Mouse (Mus musculus): ENCODE measurements around the gene Anks1b.

The Anks1b gene

DNA sequence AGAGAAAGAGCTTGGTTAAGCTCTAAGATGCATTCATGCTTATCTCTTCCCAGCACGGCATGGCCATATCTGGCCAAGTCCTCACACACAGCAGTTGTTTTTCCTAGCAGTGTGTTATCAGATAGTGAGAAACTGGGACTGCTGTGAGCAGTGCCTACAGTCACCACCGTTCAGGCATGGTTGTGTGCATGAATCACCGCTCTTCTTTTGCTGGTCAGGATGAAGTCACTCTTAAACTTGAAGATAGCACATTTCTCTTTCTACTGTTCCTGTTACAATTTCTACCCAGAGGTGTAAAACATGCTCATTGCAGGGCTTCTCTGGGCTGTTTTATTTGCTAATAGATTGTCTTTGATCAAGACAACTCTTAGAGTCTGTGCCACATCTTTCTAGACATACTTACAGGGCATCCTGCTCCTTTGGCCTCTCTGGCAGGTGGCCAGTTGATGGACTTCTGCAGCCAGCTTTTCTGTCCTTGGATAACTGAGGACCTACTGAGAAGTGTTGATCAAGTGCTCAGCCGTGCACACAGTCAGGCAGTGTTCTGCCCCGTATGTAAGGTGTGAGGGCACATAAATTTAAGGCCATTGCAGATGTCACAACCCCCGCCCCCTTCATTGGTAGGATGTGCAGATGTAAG, 296.8 kb downstream of the Anks1b start:
- CTCF ChIA-PET, result no interaction called here

- CTCF ChIA-PET, result no interaction called here
Measured at GRCm38 (mm10) chr10:90190366-90190765, 317.1 kb downstream of the Anks1b start.

DNA sequence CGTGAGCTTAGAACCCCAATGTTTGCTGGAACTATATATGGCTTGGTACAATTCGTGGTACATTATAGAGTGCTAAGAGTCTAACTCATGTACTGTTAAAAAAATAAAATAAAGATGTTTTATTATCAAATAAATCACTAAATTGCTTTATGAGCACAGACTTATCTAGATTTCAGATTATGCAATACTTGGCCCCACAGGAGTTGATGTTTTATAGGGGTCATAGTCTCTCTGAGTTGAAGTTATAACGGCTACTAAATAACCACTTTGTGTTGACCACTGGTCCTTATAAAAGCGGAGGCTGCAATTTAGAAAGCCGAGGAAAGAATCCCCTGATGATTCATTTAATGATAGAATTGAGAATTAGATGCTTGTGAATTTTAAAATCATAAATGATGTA, 323.6 kb downstream of the Anks1b start:
- CTCF ChIA-PET, result no interaction called here

DNA sequence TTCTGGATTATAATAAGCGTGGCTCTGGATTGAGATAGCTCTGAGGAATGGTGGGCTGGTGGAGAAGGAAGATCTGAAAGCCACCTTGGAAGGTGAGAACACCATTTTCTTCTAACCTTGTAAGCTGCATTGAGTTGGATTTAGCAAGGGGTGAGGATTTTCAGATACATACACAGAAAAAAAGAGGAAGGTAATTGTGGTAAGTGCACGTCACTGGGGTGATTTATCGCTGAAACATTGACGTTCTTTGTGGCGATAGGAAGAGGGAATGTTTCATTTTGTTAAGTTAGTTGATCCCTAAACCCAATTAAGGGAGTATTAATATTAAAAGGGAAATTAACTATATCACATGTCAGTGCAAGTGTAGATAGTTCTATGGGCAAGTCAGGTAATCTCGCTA, 336.7 kb downstream of the Anks1b start:
- CTCF ChIA-PET, result no interaction called here

- CTCF ChIA-PET, result no interaction called here
Measured at GRCm38 (mm10) chr10:90220470-90220869, 347.2 kb downstream of the Anks1b start.

- CTCF ChIA-PET, result no interaction called here
Measured at GRCm38 (mm10) chr10:90222793-90223495, 349.6 kb downstream of the Anks1b start.

DNA sequence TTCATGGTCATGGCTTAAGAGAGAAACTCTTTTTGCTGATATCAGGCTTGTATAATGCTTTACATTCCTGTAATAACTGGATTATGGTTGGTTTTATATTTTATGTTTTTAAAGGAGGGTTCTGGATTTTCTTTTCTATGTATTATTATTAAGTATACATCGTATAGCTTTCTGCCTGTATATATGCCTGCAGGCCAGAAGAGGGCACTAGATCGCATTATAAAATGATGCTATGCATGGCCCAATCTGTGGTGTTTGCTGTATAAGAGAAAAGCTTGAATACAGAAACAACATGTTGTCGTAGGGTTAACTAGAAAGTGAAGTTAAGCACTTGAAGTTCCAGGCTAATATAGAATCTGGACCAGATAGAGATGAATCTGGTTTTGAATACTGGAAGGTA, 362.0 kb downstream of the Anks1b start:
- CTCF ChIA-PET, result no interaction called here

DNA sequence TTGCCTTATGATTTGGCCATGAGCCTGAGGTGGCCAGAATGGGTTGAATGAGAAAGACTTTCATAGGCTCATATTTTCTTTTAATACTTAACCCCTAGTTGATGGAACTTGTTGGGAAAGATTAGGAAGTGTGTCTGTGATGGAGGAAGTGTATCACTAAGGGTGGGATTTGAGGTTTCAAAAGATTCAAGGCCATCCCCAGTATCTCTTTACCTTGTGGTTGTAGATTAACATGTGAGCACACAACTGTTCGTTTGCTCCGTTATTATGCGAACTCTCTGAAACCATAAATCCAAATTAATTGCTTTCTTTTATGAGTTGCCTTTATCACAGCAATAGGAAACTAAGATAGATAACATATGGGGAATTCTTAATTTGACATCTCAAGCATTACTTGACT, 364.0 kb downstream of the Anks1b start:
- CTCF ChIA-PET, result no interaction called here

GRCm38 (mm10) chr10:90258944-90259714, 385.8 kb downstream of the Anks1b start:
- CTCF ChIA-PET, result interaction anchor here (0.6 kb wide), 1 partner anchor 100 kb away, joined by 5 read pairs; no protein-coding TSS in a partner anchor

DNA sequence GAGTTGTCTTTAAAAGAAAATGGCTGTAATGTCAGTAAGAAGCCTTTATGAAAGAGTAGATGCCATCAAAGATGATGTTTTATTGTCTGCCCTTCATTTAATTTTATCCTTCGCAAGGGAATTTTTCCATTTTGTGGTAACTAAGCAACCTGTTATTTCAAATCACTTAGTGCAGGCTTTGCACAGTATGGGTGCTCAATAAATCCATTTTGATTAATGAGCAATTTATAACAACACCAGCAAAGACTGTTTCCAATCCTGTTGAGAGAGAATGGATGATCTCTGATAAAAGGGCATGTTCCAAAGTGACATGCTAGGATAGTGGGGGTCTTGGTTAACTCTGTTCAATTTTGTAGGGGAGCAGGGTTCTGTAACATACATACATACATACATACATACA, 398.0 kb downstream of the Anks1b start:
- CTCF ChIA-PET, result no interaction called here

DNA sequence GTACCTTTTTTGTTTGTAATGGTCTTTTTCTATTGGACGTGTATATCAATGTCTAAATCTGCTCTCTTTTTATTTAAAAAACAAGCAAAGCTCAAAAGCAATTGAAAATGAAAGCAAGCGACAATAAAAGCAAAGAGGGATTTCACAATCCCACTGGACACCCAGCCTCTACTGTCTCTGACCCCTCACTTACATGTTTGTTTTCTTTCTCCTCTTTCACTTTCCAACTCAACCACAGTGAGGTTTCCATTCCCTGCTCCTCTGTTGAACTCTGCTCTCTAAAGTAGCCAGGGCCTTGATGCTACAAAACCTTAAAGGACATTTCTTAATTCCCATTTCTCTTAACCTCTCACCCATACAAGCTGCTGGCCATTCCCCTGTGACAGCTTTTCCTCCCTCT, 400.0 kb downstream of the Anks1b start:
- CTCF ChIA-PET, result no interaction called here

DNA sequence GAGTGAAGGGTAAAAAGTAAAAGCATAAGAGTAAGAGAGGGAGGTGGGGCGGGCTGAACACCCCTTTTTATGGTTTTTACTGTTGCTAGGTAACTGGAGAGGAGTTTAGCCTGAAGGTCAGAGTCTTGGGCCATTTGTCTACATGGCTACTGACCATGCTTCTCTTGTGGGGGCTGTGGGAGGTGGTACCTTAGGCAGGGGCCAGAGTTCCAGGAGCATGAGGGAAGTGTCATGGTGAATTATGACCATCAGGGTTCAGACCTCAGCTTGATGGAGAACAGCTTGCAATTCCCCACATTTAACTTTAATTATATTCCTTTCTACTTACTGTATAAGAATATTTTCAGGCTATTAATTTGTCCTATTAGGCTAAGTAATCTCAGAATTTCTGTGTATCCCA, 413.3 kb downstream of the Anks1b start:
- CTCF ChIA-PET, result no interaction called here

GRCm38 (mm10) chr10:90303249-90303648, 429.9 kb downstream of the Anks1b start:
- CTCF ChIA-PET, result no interaction called here

DNA sequence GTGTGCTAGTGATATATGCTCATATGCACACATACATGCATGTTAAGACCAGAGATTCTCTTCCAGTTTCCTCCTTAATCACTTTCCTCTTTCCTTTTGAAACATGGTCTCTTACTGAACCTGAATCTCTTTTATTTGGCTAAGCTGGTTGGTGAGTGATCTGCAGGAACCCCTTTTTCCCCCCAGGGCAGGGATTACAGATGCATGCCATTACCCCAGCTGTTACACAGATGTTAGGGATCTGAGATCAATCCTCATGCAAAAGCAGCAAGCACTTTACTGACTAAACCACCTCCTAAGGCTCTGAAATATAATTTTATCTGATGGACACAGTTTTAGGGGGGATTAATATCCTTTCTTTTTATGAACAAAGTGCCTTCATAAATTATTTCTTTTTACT, 432.8 kb downstream of the Anks1b start:
- CTCF ChIA-PET, result no interaction called here

DNA sequence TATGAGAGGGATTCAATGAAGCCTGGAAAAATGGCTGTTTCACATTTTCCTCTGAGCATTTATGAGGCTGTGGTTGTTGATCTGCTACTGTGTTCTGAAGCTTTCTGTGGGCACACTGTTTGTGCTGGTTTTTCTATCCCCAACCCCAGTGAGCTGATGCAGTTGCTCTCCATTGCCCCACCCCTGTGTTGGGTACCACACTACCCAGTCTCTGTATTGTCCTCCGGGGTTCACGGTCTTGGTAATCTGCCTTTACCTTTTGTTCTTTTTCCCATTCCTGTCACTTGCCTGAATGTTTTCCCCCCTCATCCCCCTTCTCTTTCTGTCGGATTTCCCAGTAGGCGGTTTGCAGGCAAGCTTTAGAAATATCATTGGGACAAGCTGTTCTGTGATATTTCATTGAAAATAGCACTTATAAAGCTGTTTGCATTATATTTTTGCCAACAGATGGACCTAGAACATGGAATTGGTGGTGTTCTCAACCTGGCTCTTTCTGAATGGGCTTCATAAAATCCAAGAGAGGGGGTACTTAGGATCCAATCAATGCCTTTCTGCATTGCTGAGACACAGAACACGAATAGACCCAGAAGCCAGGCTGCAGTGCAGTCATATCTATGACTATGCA, 434.7 kb downstream of the Anks1b start:
- CTCF ChIA-PET, result no interaction called here

DNA sequence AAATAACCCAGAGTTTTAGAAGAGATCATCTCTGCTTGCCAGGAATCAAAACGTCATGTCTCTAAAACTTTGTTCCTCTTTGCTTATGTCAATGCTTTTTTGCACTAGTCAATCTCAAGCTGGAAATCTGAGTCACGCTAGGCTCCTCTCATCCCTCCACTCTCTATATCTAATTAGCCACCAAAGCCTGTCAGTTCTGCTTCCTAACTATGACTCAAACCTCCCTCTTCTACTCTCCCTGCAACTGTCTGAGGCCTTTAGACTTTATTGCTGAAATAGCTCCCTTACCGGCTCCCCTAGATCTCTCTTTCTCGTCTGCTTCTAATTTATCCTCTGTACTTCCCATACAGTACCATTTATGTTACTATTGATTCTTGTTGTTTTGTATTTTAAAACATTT, 456.5 kb downstream of the Anks1b start:
- CTCF ChIA-PET, result no interaction called here

DNA sequence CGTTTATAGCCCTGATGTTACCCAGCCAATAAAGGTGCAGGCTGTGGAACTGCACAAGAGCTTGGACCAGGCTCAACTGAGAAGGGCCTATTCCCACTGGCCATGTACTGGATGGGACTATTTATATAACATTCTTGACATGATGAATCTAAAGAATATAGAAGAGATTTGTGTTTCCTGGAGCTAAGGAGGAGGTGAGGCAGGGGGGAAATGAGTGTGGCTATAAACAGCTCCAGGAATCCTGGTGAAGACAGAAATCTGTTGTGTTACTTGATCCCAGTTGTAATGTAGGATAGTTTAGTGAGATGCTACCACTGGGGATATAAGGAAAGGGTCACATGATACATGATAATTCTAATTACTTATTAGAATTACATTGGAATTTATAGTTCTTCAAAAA, 472.1 kb downstream of the Anks1b start:
- CTCF ChIA-PET, result no interaction called here

GRCm38 (mm10) chr10:90356258-90356657, 482.9 kb downstream of the Anks1b start:
- CTCF ChIA-PET, result no interaction called here

- CTCF ChIA-PET, result no interaction called here
Measured at GRCm38 (mm10) chr10:90357169-90357907, 484.0 kb downstream of the Anks1b start.

GRCm38 (mm10) chr10:90369015-90369414, 495.7 kb downstream of the Anks1b start:
- CTCF ChIA-PET, result no interaction called here

GRCm38 (mm10) chr10:90370751-90371150, 497.4 kb downstream of the Anks1b start:
- CTCF ChIA-PET, result no interaction called here

DNA sequence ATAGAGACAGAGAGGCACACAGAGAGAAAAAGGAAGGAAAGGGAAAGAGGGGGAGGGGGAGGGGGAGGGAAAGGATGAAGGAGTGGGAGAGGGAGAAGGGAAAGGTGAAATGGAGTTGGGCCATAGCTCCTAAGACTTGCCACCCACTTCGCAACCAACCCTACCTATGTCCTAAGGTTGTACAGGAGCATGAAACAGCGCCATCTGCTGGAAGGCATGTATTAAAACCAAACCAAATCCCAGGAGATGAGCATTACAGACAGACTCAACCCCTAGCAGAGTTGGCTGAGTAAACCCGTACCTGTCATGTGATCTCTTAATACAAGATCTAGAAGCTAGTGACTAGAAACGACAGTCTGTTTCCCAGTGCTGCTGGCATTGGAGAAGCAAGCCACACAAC, 500.2 kb downstream of the Anks1b start:
- CTCF ChIA-PET, result no interaction called here

Measured in spleen, embryonic (tissue).